Mouse (Mus musculus) mammary gland, adult 2 months (tissue): ENCODE measurements around the gene Bola1. TPM values are rescaled to one million over a fixed set of nuclear protein-coding genes. Genes with fewer than 3 reads are reported as not detected.

ENCODE experiments used
- polyA plus RNA-seq: library from polyadenylated mRNA; depleted of rRNA; stranded (reverse); fragments of >200 nt; gene quantifications from 2 replicates; pipeline ENCODE4 v1.2.3, GENCODE M21; 2012; ENCODE audit warnings: low replicate concordance; rRNA removed

The Bola1 gene
- polyA plus RNA-seq, 1 experiment, result 36.4 TPM

Other genes starting within 250 kb of the Bola1 start
- gene Plekho1, start 223.7 kb downstream of the Bola1 start, polyA plus RNA-seq, result 53.2 and 72.6 TPM in 2 replicates
- gene Vps45, start 161.2 kb downstream of the Bola1 start, polyA plus RNA-seq, result 4.3 and 7.9 TPM in 2 replicates
- gene Otud7b, start 115.2 kb downstream of the Bola1 start, polyA plus RNA-seq, result 10.1 and 22.4 TPM in 2 replicates
- gene Mtmr11, start 57.7 kb downstream of the Bola1 start, polyA plus RNA-seq, result 10.8 and 22.4 TPM in 2 replicates
- 64.9 and 128 TPM in 2 replicates for gene Sf3b4, start 47.4 kb downstream of the Bola1 start, polyA plus RNA-seq
- gene Sv2a, start 38.6 kb downstream of the Bola1 start, polyA plus RNA-seq, result 1.4 and 1.5 TPM in 2 replicates
- gene Hist2h2ab, start 156 bp upstream of the Bola1 start, polyA plus RNA-seq, result 3.1 TPM in 1 of 2 replicates, not detected in the other
- 2.5 and 23.4 TPM in 2 replicates for gene Hist2h2ac, start 1.2 kb upstream of the Bola1 start, polyA plus RNA-seq
- gene Hist2h2be, start 1.4 kb upstream of the Bola1 start, polyA plus RNA-seq, result 4.8 and 7.8 TPM in 2 replicates
- 25.1 and 89.4 TPM in 2 replicates for gene Hist2h3c2, start 19.4 kb upstream of the Bola1 start, polyA plus RNA-seq
- 28.8 and 350 TPM in 2 replicates for gene Hist2h2aa2, start 20.6 kb upstream of the Bola1 start, polyA plus RNA-seq
- gene Hist2h2aa1, start 25.8 kb upstream of the Bola1 start, polyA plus RNA-seq, result 270 and 607 TPM in 2 replicates
- not detected in 2 replicates for gene Hist2h3c1, start 27.0 kb upstream of the Bola1 start, polyA plus RNA-seq
- gene Hist2h4, start 43.6 kb upstream of the Bola1 start, polyA plus RNA-seq, result 2.7 and 10.1 TPM in 2 replicates
- gene Hist2h3b, start 48.9 kb upstream of the Bola1 start, polyA plus RNA-seq, result 20.1 and 116 TPM in 2 replicates
- 1.1 and 3.8 TPM in 2 replicates for gene Hist2h2bb, start 50.0 kb upstream of the Bola1 start, polyA plus RNA-seq
- gene Fcgr1, start 74.3 kb upstream of the Bola1 start, polyA plus RNA-seq, result 4.5 and 11.6 TPM in 2 replicates
- gene BC107364, start 232.6 kb upstream of the Bola1 start, polyA plus RNA-seq, result 0.29 and 0.76 TPM in 2 replicates